Comparison of ENCODE assay signal across 31 mouse cellular contexts in genomic region chr8:4359362-4359761, GRCm38 (mm10). TPM values are rescaled to one million over a fixed set of nuclear protein-coding genes. Genes with fewer than 3 reads are reported as not detected.
A peak's percentile ranks its signal among the peaks of the same experiment; 100 is the strongest.
DNase-seq lines count a peak whose midpoint lies in the region; ATAC-seq and TF ChIP-seq lines count a peak whose summit lies in the region.
"Had no signal": no experiment of that assay in that cellular context is flagged by ENCODE, and none has a peak within 500 bp of the region (broad histone marks: within the 10 kb centered on the region; RNA-seq: fewer than 3 reads in every experiment).

No protein-coding gene starts in this region.

- no peak for TF ChIP-seq POLR2A in small intestine, adult 2 months (IDR thresholded peaks at IDR 0.05; ENCODE audit: low read depth, low read length)

- no peaks in the 10 kb centered on the region for H3K36me3 ChIP-seq in forebrain, embryonic 13.5 days (ENCODE audit: poor library complexity, severe bottlenecking)
- no peaks in the 10 kb centered on the region; the same call in 1 of the 2 replicates for H3K36me3 ChIP-seq in forebrain, embryonic 10.5 days (replicated peaks)
- H3K36me3 ChIP-seq in midbrain, postnatal 0 days (ENCODE audit: insufficient read depth, low read length), result 0 out of 2 replicates have a peak, but pooled peaks cover 2% of the 10 kb centered on the region
- H3K36me3 ChIP-seq in midbrain, embryonic 11.5 days (ENCODE audit: control insufficient read depth, insufficient read depth, low read length), result no peaks in the 10 kb centered on the region
- no peaks in the 10 kb centered on the region for H3K36me3 ChIP-seq in forebrain, embryonic 15.5 days
- H3K36me3 ChIP-seq in small intestine, adult 2 months (ENCODE audit: control insufficient read depth, insufficient read depth, low read length), result peaks cover 48% of the 10 kb centered on the region
- H3K36me3 ChIP-seq: embryonic facial prominence, embryonic 13.5 days; G1E; heart, embryonic 12.5 days; limb, embryonic 10.5 days; limb, embryonic 15.5 days; midbrain, embryonic 12.5 days; neural tube, embryonic 13.5 days; stomach, embryonic 15.5 days had no signal

- no peak overlapping the region for H3K4me3 ChIP-seq in forebrain, embryonic 13.5 days
- H3K4me3 ChIP-seq in forebrain, embryonic 10.5 days, result no peak overlapping the region
- no peak overlapping the region for H3K4me3 ChIP-seq in midbrain, postnatal 0 days (ENCODE audit: low read depth, low read length)
- H3K4me3 ChIP-seq in midbrain, embryonic 11.5 days (ENCODE audit: low read depth, low read length), result no peak overlapping the region
- H3K4me3 ChIP-seq in forebrain, embryonic 15.5 days, result no peak overlapping the region
- H3K4me3 ChIP-seq in small intestine, adult 2 months (ENCODE audit: low read depth, low read length), result no peak overlapping the region
- H3K4me3 ChIP-seq: embryonic facial prominence, embryonic 13.5 days; heart, embryonic 12.5 days; limb, embryonic 10.5 days; limb, embryonic 15.5 days; midbrain, embryonic 12.5 days; neural tube, embryonic 13.5 days; stomach, embryonic 15.5 days had no signal

- H3K4me1 ChIP-seq in forebrain, embryonic 13.5 days, result peaks cover 4% of the 10 kb centered on the region; the same call in 1 of the 2 replicates
- H3K4me1 ChIP-seq in forebrain, embryonic 10.5 days, result no peaks in the 10 kb centered on the region
- no peaks in the 10 kb centered on the region for H3K4me1 ChIP-seq in midbrain, postnatal 0 days (ENCODE audit: insufficient read depth, low read length)
- no peaks in the 10 kb centered on the region for H3K4me1 ChIP-seq in midbrain, embryonic 11.5 days (ENCODE audit: control insufficient read depth, insufficient read depth, low read length)
- H3K4me1 ChIP-seq in forebrain, embryonic 15.5 days, result 0 out of 2 replicates have a peak, but pooled peaks cover 4% of the 10 kb centered on the region
- H3K4me1 ChIP-seq in small intestine, adult 2 months (ENCODE audit: control insufficient read depth, insufficient read depth, insufficient read length, low read length), result peaks cover 30% of the 10 kb centered on the region
- H3K4me1 ChIP-seq: embryonic facial prominence, embryonic 13.5 days; heart, embryonic 12.5 days; limb, embryonic 10.5 days; limb, embryonic 15.5 days; midbrain, embryonic 12.5 days; neural tube, embryonic 13.5 days; stomach, embryonic 15.5 days had no signal

- H3K4me2 ChIP-seq in forebrain, embryonic 13.5 days, result no peak overlapping the region
- H3K4me2 ChIP-seq in midbrain, postnatal 0 days (ENCODE audit: low read depth, low read length, poor library complexity, severe bottlenecking), result no peak overlapping the region
- H3K4me2 ChIP-seq in midbrain, embryonic 11.5 days, result no peak overlapping the region
- no peak overlapping the region for H3K4me2 ChIP-seq in forebrain, embryonic 15.5 days (replicated peaks)
- H3K4me2 ChIP-seq: embryonic facial prominence, embryonic 13.5 days; heart, embryonic 12.5 days; hindbrain, embryonic 14.5 days; limb, embryonic 15.5 days; lung, embryonic 14.5 days; midbrain, embryonic 12.5 days; neural tube, embryonic 13.5 days; stomach, embryonic 15.5 days had no signal

- no peaks in the 10 kb centered on the region for H3K27me3 ChIP-seq in forebrain, embryonic 13.5 days
- H3K27me3 ChIP-seq in forebrain, embryonic 10.5 days (ENCODE audit: poor library complexity, severe bottlenecking), result no peaks in the 10 kb centered on the region
- no peaks in the 10 kb centered on the region for H3K27me3 ChIP-seq in midbrain, postnatal 0 days (ENCODE audit: insufficient read depth, low read length)
- H3K27me3 ChIP-seq in midbrain, embryonic 11.5 days (ENCODE audit: control insufficient read depth, insufficient read depth, low read length), result no peaks in the 10 kb centered on the region
- H3K27me3 ChIP-seq in forebrain, embryonic 15.5 days, result no peaks in the 10 kb centered on the region
- H3K27me3 ChIP-seq in small intestine, adult 2 months (ENCODE audit: control insufficient read depth, insufficient read depth, low read length), result no peaks in the 10 kb centered on the region
- H3K27me3 ChIP-seq: embryonic facial prominence, embryonic 13.5 days; heart, embryonic 12.5 days; limb, embryonic 15.5 days; midbrain, embryonic 12.5 days; neural tube, embryonic 13.5 days; Patski; stomach, embryonic 15.5 days had no signal

- DNase-seq in forebrain, embryonic 10.5 days (ENCODE audit: extremely low spot score, low spot score), result no peak
- peak; percentile 3 for DNase-seq in midbrain, postnatal 0 days (ENCODE audit: low spot score)
- no peak for DNase-seq in midbrain, embryonic 11.5 days (ENCODE audit: low spot score, missing footprints)
- no peak for DNase-seq in liver
- no peak for DNase-seq in cerebellum, postnatal 10 days
- DNase-seq: adrenal gland, postnatal 14 days; cerebellum, adult 8-10 months; cerebellum, postnatal 36 days; embryo, embryonic 11 days; gastrocnemius, postnatal 14 days; heart, adult 18-20 months; kidney, adult 8-10 months; kidney, postnatal 4 days; lung, embryonic 14.5 days; lung, postnatal 14 days; right cerebral cortex, postnatal 14 days had no signal

- H3K9me3 ChIP-seq in forebrain, embryonic 13.5 days (replicated peaks), result no peaks in the 10 kb centered on the region
- H3K9me3 ChIP-seq in forebrain, embryonic 10.5 days, result no peaks in the 10 kb centered on the region
- no peaks in the 10 kb centered on the region for H3K9me3 ChIP-seq in midbrain, postnatal 0 days (ENCODE audit: low read length)
- H3K9me3 ChIP-seq in midbrain, embryonic 11.5 days (ENCODE audit: control insufficient read depth, low read length), result no peaks in the 10 kb centered on the region
- no peaks in the 10 kb centered on the region for H3K9me3 ChIP-seq in forebrain, embryonic 15.5 days
- H3K9me3 ChIP-seq: embryonic facial prominence, embryonic 13.5 days; G1E; heart, embryonic 12.5 days; limb, embryonic 10.5 days; limb, embryonic 15.5 days; midbrain, embryonic 12.5 days; neural tube, embryonic 13.5 days; stomach, embryonic 15.5 days had no signal

- no peak overlapping the region for H3K27ac ChIP-seq in forebrain, embryonic 13.5 days
- no peak overlapping the region for H3K27ac ChIP-seq in forebrain, embryonic 10.5 days
- H3K27ac ChIP-seq in midbrain, postnatal 0 days (ENCODE audit: low read depth, low read length), result no peak overlapping the region
- no peak overlapping the region for H3K27ac ChIP-seq in midbrain, embryonic 11.5 days (ENCODE audit: low read depth, low read length)
- H3K27ac ChIP-seq in forebrain, embryonic 15.5 days (replicated peaks), result no peak overlapping the region
- peak overlapping the region; percentile 59 for H3K27ac ChIP-seq in small intestine, adult 2 months (ENCODE audit: insufficient read depth, low read depth, low read length)
- H3K27ac ChIP-seq: embryonic facial prominence, embryonic 13.5 days; hindbrain, embryonic 14.5 days; kidney, postnatal 0 days; limb, embryonic 10.5 days; limb, embryonic 15.5 days; liver, embryonic 14.5 days; midbrain, embryonic 12.5 days; neural tube, embryonic 13.5 days; stomach, embryonic 15.5 days had no signal

- no peak for TF ChIP-seq CTCF in midbrain, postnatal 0 days (IDR thresholded peaks at IDR 0.05)
- TF ChIP-seq CTCF in small intestine, adult 2 months (IDR thresholded peaks at IDR 0.05; ENCODE audit: extremely low read depth, insufficient read length, insufficient replicate concordance, low read depth, low read length), result no peak

- peak; percentile 83; the same call in 1 of the 2 replicates for ATAC-seq in forebrain, embryonic 13.5 days
- no peak for ATAC-seq in midbrain, postnatal 0 days (ENCODE audit: low FRiP score)
- ATAC-seq in midbrain, embryonic 11.5 days (ENCODE audit: low FRiP score), result no peak
- ATAC-seq in forebrain, embryonic 15.5 days (replicated peaks), result peak; percentile 74
- ATAC-seq: Patski had no signal

- no peak overlapping the region for H3K9ac ChIP-seq in forebrain, embryonic 13.5 days
- no peak overlapping the region for H3K9ac ChIP-seq in midbrain, postnatal 0 days (replicated peaks; ENCODE audit: low read length, poor library complexity, severe bottlenecking)
- no peak overlapping the region for H3K9ac ChIP-seq in midbrain, embryonic 11.5 days (ENCODE audit: low read length)
- H3K9ac ChIP-seq in forebrain, embryonic 15.5 days (replicated peaks), result no peak overlapping the region
- H3K9ac ChIP-seq: embryonic facial prominence, embryonic 13.5 days; heart, embryonic 12.5 days; hindbrain, embryonic 14.5 days; limb, embryonic 15.5 days; liver, embryonic 14.5 days; lung, embryonic 14.5 days; midbrain, embryonic 12.5 days; neural tube, embryonic 13.5 days; stomach, embryonic 15.5 days had no signal

- WGBS in forebrain, embryonic 13.5 days, result 62% methylated on average over 3 of the region's 3 CpGs
- WGBS in forebrain, embryonic 10.5 days, result 81% methylated on average over 3 of the region's 3 CpGs
- WGBS in midbrain, postnatal 0 days, result 82% methylated on average over 3 of the region's 3 CpGs
- 77% methylated on average over 3 of the region's 3 CpGs for WGBS in midbrain, embryonic 11.5 days
- WGBS in forebrain, embryonic 15.5 days, result 39% methylated on average over 3 of the region's 3 CpGs
- 18% methylated on average over 3 of the region's 3 CpGs for WGBS in small intestine, adult 2 months

RNA-seq across cellular contexts. Expression of gene Elavl1, which starts 34.1 kb away (rescaled TPM):
- polyA plus RNA-seq in forebrain, embryonic 13.5 days (2015; fragmentation: Nextera tagmentation; extraction: Ambion mirVana), result 199 and 215 TPM in 2 replicates
- polyA plus RNA-seq in forebrain, embryonic 10.5 days (2016; fragmentation: Nextera tagmentation; extraction: Ambion mirVana), result 354 and 371 TPM in 2 replicates
- total RNA-seq in midbrain, postnatal 0 days (2014; rRNA removed), result 70.6 and 73.3 TPM in 2 replicates
- 50.0 and 54.3 TPM in 2 replicates for polyA plus RNA-seq in midbrain, postnatal 0 days (2015; fragmentation: Nextera tagmentation; extraction: Ambion mirVana)
- polyA plus RNA-seq in midbrain, embryonic 11.5 days (2014; fragmentation: Nextera tagmentation; extraction: Ambion mirVana), result 366 and 369 TPM in 2 replicates
- 149 and 159 TPM in 2 replicates for polyA plus RNA-seq in forebrain, embryonic 15.5 days (2015; fragmentation: Nextera tagmentation; extraction: Ambion mirVana)
- polyA plus RNA-seq in small intestine, adult 2 months (2012; rRNA removed), result 13.3 and 20.7 TPM in 2 replicates

RNA-seq across cellular contexts. Expression of gene Ccl25, which starts 34.4 kb away (rescaled TPM):
- polyA plus RNA-seq in forebrain, embryonic 13.5 days (2015; fragmentation: Nextera tagmentation; extraction: Ambion mirVana), result 24.3 and 24.8 TPM in 2 replicates
- polyA plus RNA-seq in forebrain, embryonic 10.5 days (2016; fragmentation: Nextera tagmentation; extraction: Ambion mirVana), result 23.6 and 26.4 TPM in 2 replicates
- 4.9 and 13.0 TPM in 2 replicates for total RNA-seq in midbrain, postnatal 0 days (2014; rRNA removed)
- polyA plus RNA-seq in midbrain, postnatal 0 days (2015; fragmentation: Nextera tagmentation; extraction: Ambion mirVana), result 14.7 and 16.3 TPM in 2 replicates
- 15.7 and 17.8 TPM in 2 replicates for polyA plus RNA-seq in midbrain, embryonic 11.5 days (2014; fragmentation: Nextera tagmentation; extraction: Ambion mirVana)
- 21.7 and 22.6 TPM in 2 replicates for polyA plus RNA-seq in forebrain, embryonic 15.5 days (2015; fragmentation: Nextera tagmentation; extraction: Ambion mirVana)
- 84.4 and 180 TPM in 2 replicates for polyA plus RNA-seq in small intestine, adult 2 months (2012; rRNA removed)

Comparison
In these comparisons a context has a peak if more than half of its experiments do, and no peak if none do; other contexts are left out.
1. ATAC-seq: peak in forebrain, embryonic 13.5 days (single experiment) and forebrain, embryonic 15.5 days (single experiment); none in midbrain, postnatal 0 days (single experiment) and midbrain, embryonic 11.5 days (single experiment).